Mouse (Mus musculus): Measurements from ENCODE around the gene Tbkbp1. TPM values are rescaled to one million over a fixed set of nuclear protein-coding genes. Genes with fewer than 3 reads are reported as not detected.
"Not testable (repeated sequence)": the region's sequence is repeated elsewhere in the genome, so short reads cannot be mapped to it uniquely, and the experiment has no call there.

Tbkbp1 gene
- 94.3 and 97.7 TPM in 2 replicates for polyA plus RNA-seq (2012; rRNA removed)

GRCm38 (mm10) chr11:97151343-97151801, at the start of gene Tbkbp1:
TSS of gene Tbkbp1 (minus strand) at chr11:97151495.
- TF ChIP-seq CTCF (IDR thresholded peaks at IDR 0.05; ENCODE audit: borderline replicate concordance, insufficient read depth, low read depth, low read length) (no peak), POLR2A (IDR thresholded peaks at IDR 0.05; ENCODE audit: borderline replicate concordance, insufficient read depth, low read length) (no peak)
- peak within 1 kb of the TSS; percentile 74 for H3K27ac ChIP-seq (ENCODE audit: insufficient read depth, low read length)
- peak within 1 kb of the TSS; percentile 65 for H3K4me3 ChIP-seq (replicated peaks; ENCODE audit: insufficient read depth, low read depth, low read length)
- no peaks in the 10 kb centered on the region for H3K27me3 ChIP-seq (ENCODE audit: control insufficient read depth, insufficient read depth, low read length)
- peaks cover 19% of the 10 kb centered on the region for H3K4me1 ChIP-seq (ENCODE audit: control insufficient read depth, insufficient read depth, low read length)
- peak; percentile 69 to 80 for DNase-seq
- WGBS, result under 1% methylated on average over 24 of the region's 64 CpGs

GRCm38 (mm10) chr11:97199519-97199918, 48.2 kb upstream of the Tbkbp1 start:
- no peak for TF ChIP-seq POLR2A (IDR thresholded peaks at IDR 0.05; ENCODE audit: borderline replicate concordance, insufficient read depth, low read length)
- no peak for TF ChIP-seq CTCF (IDR thresholded peaks at IDR 0.05; ENCODE audit: borderline replicate concordance, insufficient read depth, low read depth, low read length)
- H3K27me3 ChIP-seq (ENCODE audit: control insufficient read depth, insufficient read depth, low read length), result no peaks in the 10 kb centered on the region
- DNase-seq, result no peak
- H3K4me1 ChIP-seq (ENCODE audit: control insufficient read depth, insufficient read depth, low read length), result no peaks in the 10 kb centered on the region
- H3K4me3 ChIP-seq (replicated peaks; ENCODE audit: insufficient read depth, low read depth, low read length), result no peak overlapping the region
- H3K27ac ChIP-seq (ENCODE audit: insufficient read depth, low read length), result no peak overlapping the region
- WGBS, result 84% methylated on average over 6 of the region's 6 CpGs

GRCm38 (mm10) chr11:97198601-97199000, 47.3 kb upstream of the Tbkbp1 start:
- H3K27ac ChIP-seq (ENCODE audit: insufficient read depth, low read length), result no peak overlapping the region
- DNase-seq, result peak; percentile 28 to 59
- H3K27me3 ChIP-seq (ENCODE audit: control insufficient read depth, insufficient read depth, low read length), result no peaks in the 10 kb centered on the region
- H3K4me3 ChIP-seq (replicated peaks; ENCODE audit: insufficient read depth, low read depth, low read length), result no peak overlapping the region
- H3K4me1 ChIP-seq (ENCODE audit: control insufficient read depth, insufficient read depth, low read length), result no peaks in the 10 kb centered on the region
- WGBS, result 11% methylated on average over 5 of the region's 5 CpGs
- TF ChIP-seq CTCF (IDR thresholded peaks at IDR 0.05; ENCODE audit: borderline replicate concordance, insufficient read depth, low read depth, low read length), result peak; percentile 65; the same call in 1 of the 2 replicates
- no peak for TF ChIP-seq POLR2A (IDR thresholded peaks at IDR 0.05; ENCODE audit: borderline replicate concordance, insufficient read depth, low read length)

GRCm38 (mm10) chr11:97197021-97197420, 45.7 kb upstream of the Tbkbp1 start:
- no peaks in the 10 kb centered on the region for H3K27me3 ChIP-seq (ENCODE audit: control insufficient read depth, insufficient read depth, low read length)
- no peaks in the 10 kb centered on the region for H3K4me1 ChIP-seq (ENCODE audit: control insufficient read depth, insufficient read depth, low read length)
- no peak overlapping the region for H3K4me3 ChIP-seq (replicated peaks; ENCODE audit: insufficient read depth, low read depth, low read length)
- TF ChIP-seq CTCF (IDR thresholded peaks at IDR 0.05; ENCODE audit: borderline replicate concordance, insufficient read depth, low read depth, low read length), result no peak
- TF ChIP-seq POLR2A (IDR thresholded peaks at IDR 0.05; ENCODE audit: borderline replicate concordance, insufficient read depth, low read length), result no peak
- no peak overlapping the region for H3K27ac ChIP-seq (ENCODE audit: insufficient read depth, low read length)
- DNase-seq, result no peak
- WGBS, result 69% methylated on average over 8 of the region's 8 CpGs

- H3K4me1 ChIP-seq (ENCODE audit: control insufficient read depth, insufficient read depth, low read length), result no peaks in the 10 kb centered on the region
- no peak for TF ChIP-seq POLR2A (IDR thresholded peaks at IDR 0.05; ENCODE audit: borderline replicate concordance, insufficient read depth, low read length)
- no peak for TF ChIP-seq CTCF (IDR thresholded peaks at IDR 0.05; ENCODE audit: borderline replicate concordance, insufficient read depth, low read depth, low read length)
These were observed 45.2 kb upstream of the Tbkbp1 start for GRCm38 (mm10) chr11:97196541-97196940.

GRCm38 (mm10) chr11:97192621-97192951, 41.3 kb upstream of the Tbkbp1 start:
- DNase-seq, result no peak
- H3K4me3 ChIP-seq (replicated peaks; ENCODE audit: insufficient read depth, low read depth, low read length), result no peak overlapping the region
- TF ChIP-seq CTCF (IDR thresholded peaks at IDR 0.05; ENCODE audit: borderline replicate concordance, insufficient read depth, low read depth, low read length), result no peak
- TF ChIP-seq POLR2A (IDR thresholded peaks at IDR 0.05; ENCODE audit: borderline replicate concordance, insufficient read depth, low read length), result no peak
- H3K27me3 ChIP-seq (ENCODE audit: control insufficient read depth, insufficient read depth, low read length), result no peaks in the 10 kb centered on the region
- no peak overlapping the region for H3K27ac ChIP-seq (ENCODE audit: insufficient read depth, low read length)
- H3K4me1 ChIP-seq (ENCODE audit: control insufficient read depth, insufficient read depth, low read length), result no peaks in the 10 kb centered on the region

More at GRCm38 (mm10) chr11:97196541-97196940, 45.2 kb upstream of the Tbkbp1 start:
- no peak for DNase-seq
- 36% methylated on average over 12 of the region's 12 CpGs for WGBS
- Histone ChIP-seq H3K27ac (ENCODE audit: insufficient read depth, low read length) (no peak overlapping the region), H3K4me3 (replicated peaks; ENCODE audit: insufficient read depth, low read depth, low read length) (no peak overlapping the region), H3K27me3 (ENCODE audit: control insufficient read depth, insufficient read depth, low read length) (no peaks in the 10 kb centered on the region)

- WGBS, result 81% methylated on average over 6 of the region's 6 CpGs
- Histone ChIP-seq H3K4me3 (replicated peaks; ENCODE audit: insufficient read depth, low read depth, low read length) (no peak overlapping the region), H3K4me1 (ENCODE audit: control insufficient read depth, insufficient read depth, low read length) (no peaks in the 10 kb centered on the region), H3K27ac (ENCODE audit: insufficient read depth, low read length) (no peak overlapping the region), H3K27me3 (ENCODE audit: control insufficient read depth, insufficient read depth, low read length) (no peaks in the 10 kb centered on the region)
- TF ChIP-seq POLR2A (IDR thresholded peaks at IDR 0.05; ENCODE audit: borderline replicate concordance, insufficient read depth, low read length) (no peak), CTCF (IDR thresholded peaks at IDR 0.05; ENCODE audit: borderline replicate concordance, insufficient read depth, low read depth, low read length) (no peak)
- DNase-seq, result no peak
These were observed 40.8 kb upstream of the Tbkbp1 start for GRCm38 (mm10) chr11:97191915-97192620.

GRCm38 (mm10) chr11:97190992-97191391, 39.7 kb upstream of the Tbkbp1 start:
- no peak for DNase-seq
- WGBS, result 88% methylated on average over 6 of the region's 6 CpGs
- no peaks in the 10 kb centered on the region for H3K27me3 ChIP-seq (ENCODE audit: control insufficient read depth, insufficient read depth, low read length)
- no peaks in the 10 kb centered on the region for H3K4me1 ChIP-seq (ENCODE audit: control insufficient read depth, insufficient read depth, low read length)
- TF ChIP-seq CTCF (IDR thresholded peaks at IDR 0.05; ENCODE audit: borderline replicate concordance, insufficient read depth, low read depth, low read length) (no peak), POLR2A (IDR thresholded peaks at IDR 0.05; ENCODE audit: borderline replicate concordance, insufficient read depth, low read length) (no peak)
- no peak overlapping the region for H3K27ac ChIP-seq (ENCODE audit: insufficient read depth, low read length)
- H3K4me3 ChIP-seq (replicated peaks; ENCODE audit: insufficient read depth, low read depth, low read length), result no peak overlapping the region

- not testable (repeated sequence) for H3K27me3 ChIP-seq (ENCODE audit: control insufficient read depth, insufficient read depth, low read length); H3K27ac ChIP-seq (ENCODE audit: insufficient read depth, low read length); H3K4me3 ChIP-seq (replicated peaks; ENCODE audit: insufficient read depth, low read depth, low read length); H3K4me1 ChIP-seq (ENCODE audit: control insufficient read depth, insufficient read depth, low read length); DNase-seq
- 87% methylated on average over 6 of the region's 6 CpGs for WGBS
These were observed 38.4 kb upstream of the Tbkbp1 start for GRCm38 (mm10) chr11:97189645-97190044.
